Mouse (Mus musculus): ENCODE results near the gene Slc2a1.

The Slc2a1 gene

DNA sequence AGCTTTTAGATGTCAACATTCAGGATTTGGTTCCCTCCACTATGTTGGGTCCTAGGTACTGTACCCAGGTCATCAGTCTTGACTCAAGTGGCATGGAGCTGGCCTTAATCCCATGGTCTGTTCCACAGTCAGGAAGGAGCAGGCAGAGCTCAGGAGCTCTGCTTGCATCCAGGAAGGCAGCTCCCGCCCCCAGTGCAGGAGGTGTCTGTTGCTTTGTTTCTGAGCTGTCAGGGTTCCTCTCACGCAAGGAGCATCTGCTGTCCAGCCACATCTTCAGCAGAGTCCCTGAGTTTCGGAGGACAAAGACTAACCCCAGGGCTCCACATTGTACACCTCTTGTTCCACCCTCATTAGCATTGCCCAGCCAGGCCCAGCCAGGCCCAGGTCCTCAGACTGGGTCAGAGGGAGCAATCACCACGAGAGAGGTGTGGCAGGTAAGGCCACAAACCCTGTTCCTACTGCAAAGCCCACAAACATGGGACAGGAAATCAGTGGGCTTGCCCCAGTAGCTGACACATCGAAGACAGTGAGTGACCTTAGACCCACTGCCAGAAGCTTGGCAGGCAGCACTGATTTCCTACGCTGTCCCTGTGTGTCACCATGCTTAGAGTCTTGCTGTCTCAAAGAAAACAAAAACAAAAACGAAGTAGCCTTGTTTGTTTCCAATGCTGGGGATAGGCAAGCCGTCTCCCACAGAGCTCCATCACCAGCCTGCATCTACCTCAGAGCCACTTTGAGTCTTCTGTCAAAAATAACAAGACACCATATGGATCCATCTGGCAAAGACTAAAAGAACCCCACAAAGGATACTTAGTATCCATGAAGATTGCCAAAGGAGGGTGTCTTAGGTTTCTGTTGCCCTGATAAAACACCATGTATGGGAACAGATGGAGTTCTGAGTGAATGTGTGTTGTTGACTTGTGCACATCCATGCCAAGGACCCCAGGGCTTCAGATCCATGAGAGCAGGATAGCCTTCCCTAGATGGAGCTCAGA is 10.0 kb upstream of the Slc2a1 start:
- no peak for DNase-seq (ENCODE audit: low read depth, low spot score)

- DNase-seq (ENCODE audit: low read depth, low spot score): no peak
Observed at GRCm38 (mm10) chr4:119101392-119101791, 7.1 kb upstream of the Slc2a1 start.

DNA sequence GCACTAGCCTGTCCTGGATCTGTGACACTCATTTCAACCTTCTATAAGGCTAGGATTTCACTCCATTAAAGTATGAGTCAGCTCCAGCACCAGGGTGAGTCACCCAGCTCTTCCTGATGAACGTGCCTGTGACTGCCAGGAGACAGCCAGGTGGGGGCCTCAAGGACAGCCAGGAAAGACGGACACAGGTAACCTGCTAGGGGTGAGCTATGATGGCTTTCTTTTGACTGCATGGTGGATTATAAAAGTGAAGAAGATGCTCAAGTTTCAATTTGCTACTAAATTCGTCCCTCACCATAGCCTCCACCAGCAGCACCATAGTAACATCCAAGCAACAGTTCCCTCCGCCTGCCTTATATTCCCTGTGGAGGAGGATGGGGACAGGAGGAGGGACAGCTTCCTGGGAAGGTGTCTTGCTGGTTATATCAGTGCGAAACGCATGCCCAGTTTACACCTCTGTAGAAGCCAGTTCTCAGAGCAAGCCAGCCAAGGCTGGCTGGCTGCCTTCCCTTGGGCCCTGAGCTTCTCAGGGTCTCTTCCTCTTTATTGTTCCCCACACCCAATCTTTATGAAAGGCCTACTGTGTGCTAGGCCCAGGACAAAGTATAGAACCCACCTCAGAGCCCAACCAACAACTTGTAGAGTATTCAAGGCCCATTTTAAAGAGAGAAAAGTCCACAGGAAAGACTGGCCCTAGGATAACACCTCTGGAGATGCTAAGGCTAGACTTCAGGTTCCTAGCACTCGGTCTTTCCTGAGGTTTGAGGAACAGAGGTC is 6.0 kb upstream of the Slc2a1 start:
- DNase-seq (ENCODE audit: low read depth, low spot score): no peak

GRCm38 (mm10) chr4:119104847-119105246 is 3.7 kb upstream of the Slc2a1 start:
- no peak for DNase-seq (ENCODE audit: low read depth, low spot score)

- peak; percentile 97 for DNase-seq (ENCODE audit: low read depth, low spot score)
Observed at GRCm38 (mm10) chr4:119105704-119106103, 2.8 kb upstream of the Slc2a1 start.

- no peak for DNase-seq (ENCODE audit: low read depth, low spot score)
Observed at GRCm38 (mm10) chr4:119107867-119108266, 644 bp upstream of the Slc2a1 start.

GRCm38 (mm10) chr4:119109640-119110039 is 1.1 kb downstream of the Slc2a1 start:
- no peak for DNase-seq (ENCODE audit: low read depth, low spot score)

GRCm38 (mm10) chr4:119110512-119110911 is 2.0 kb downstream of the Slc2a1 start:
- DNase-seq (ENCODE audit: low read depth, low spot score): peak; percentile 72

GRCm38 (mm10) chr4:119111410-119111809 is 2.9 kb downstream of the Slc2a1 start:
- DNase-seq (ENCODE audit: low read depth, low spot score): no peak

DNA sequence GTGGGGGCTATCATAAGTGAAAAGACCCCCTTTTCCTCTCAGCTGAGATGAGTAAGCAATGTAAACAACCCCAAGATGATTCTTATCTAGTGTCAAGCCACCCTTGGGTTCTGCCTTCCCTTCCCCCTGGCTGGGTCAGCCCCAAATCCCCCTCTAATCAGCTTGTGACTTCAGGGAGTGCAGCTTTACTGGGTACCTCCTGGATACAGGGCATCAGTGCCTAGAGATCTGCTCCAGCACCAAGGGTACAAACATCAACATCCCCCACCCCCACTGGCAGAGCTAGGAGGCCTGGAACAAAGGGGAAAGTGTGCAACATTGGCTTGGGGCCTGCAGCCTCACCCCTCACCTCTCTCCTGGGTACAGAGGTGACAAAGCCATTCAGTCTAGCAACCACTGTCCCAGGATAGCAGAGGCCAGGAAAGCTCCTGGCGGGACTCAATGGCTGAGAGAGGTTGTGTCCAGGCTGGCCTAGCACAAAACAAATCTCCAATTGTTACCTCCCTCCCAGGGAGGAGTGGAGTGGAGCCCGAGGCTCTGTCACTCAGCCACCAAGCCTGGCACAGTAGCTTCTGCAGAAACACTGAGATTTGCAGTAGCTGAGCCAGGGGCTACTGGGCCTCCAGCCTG is 3.9 kb downstream of the Slc2a1 start:
- DNase-seq (ENCODE audit: low read depth, low spot score): no peak

DNA sequence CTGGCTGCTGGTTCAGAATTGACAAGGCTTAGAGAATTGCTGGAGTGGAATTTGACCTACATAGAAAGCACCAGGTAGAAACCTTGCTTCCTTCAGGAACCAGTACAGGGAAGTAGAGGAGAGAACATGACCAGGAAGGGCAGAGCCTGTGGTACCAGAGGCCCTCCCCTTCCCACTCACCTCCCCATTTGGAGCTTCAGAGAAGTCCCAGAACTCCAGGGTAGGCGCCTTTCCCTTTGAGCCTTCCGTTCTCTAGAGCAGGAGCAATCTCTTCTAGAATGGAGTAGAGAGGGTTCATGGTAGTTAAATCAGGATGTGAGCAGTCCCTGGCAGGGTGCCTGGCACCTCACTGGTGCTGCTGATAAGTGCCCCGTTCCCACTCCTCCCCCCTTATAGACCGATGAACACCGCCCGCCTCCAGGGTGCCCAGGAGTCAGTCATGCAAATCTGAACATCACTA is 7.1 kb downstream of the Slc2a1 start:
- DNase-seq (ENCODE audit: low read depth, low spot score): no peak

GRCm38 (mm10) chr4:119116336-119116735 is 7.8 kb downstream of the Slc2a1 start:
- DNase-seq (ENCODE audit: low read depth, low spot score): no peak

GRCm38 (mm10) chr4:119117571-119117970 is 9.1 kb downstream of the Slc2a1 start:
- DNase-seq (ENCODE audit: low read depth, low spot score): no peak

GRCm38 (mm10) chr4:119118659-119119077 is 10.2 kb downstream of the Slc2a1 start:
- DNase-seq (ENCODE audit: low read depth, low spot score): no peak

DNA sequence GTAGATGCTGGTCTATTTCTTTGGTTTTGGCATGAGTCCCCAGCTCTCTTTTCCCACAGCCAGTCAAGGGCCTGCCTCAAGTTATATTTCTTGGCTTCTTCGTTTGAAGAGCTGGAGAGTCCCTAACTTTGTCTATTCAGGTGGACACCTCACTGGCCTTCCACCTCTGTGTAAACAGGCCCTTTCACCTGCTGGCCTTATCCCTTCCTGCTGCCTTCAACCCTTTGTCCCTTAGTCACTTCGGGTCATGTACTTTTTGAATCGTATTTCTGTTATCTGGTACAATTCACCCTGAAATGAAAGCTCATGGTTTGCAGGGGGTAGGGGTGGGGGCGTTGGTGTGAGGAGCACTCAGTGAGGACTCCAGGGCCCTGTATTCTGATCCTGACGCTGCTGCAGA is 10.8 kb downstream of the Slc2a1 start:
- DNase-seq (ENCODE audit: low read depth, low spot score): no peak

DNA sequence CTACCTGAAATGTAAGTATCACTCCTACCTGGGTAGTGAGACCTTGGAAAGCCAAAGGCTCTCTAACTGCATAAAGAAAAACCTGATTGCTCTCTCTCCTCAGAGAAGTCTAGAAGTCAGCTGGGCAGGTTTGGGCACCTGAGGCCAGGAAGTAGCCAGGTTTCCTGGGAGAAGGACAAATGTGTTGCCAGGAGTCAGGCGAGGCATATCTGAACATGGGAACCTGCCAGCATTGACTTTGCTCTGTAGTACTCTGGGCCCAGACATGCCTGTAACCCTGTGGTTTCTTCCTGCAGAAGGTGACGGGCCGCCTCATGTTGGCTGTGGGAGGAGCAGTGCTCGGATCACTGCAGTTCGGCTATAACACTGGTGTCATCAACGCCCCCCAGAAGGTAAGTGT is 11.6 kb downstream of the Slc2a1 start:
- no peak for DNase-seq (ENCODE audit: low read depth, low spot score)

DNA sequence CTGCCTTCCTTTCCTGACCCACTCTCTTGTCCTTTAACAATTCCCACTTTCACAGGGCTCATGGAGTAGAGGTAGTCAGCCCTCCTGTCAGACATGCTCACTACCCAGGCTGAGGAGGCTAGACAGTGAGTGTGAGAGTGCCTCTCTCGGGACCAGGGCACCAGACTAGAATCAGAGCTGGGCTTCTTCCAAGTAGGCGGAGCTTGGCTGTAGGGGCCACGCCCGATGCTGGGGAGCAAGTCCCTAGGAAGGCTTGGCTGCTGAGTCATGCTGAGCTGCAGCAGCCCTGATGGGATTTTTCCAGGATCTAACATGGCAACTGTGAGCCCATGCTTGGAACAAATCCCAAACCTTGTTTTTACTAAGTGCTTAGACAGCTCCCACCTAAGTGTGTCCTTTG is 12.7 kb downstream of the Slc2a1 start:
- DNase-seq (ENCODE audit: low read depth, low spot score): peak; percentile 91

DNA sequence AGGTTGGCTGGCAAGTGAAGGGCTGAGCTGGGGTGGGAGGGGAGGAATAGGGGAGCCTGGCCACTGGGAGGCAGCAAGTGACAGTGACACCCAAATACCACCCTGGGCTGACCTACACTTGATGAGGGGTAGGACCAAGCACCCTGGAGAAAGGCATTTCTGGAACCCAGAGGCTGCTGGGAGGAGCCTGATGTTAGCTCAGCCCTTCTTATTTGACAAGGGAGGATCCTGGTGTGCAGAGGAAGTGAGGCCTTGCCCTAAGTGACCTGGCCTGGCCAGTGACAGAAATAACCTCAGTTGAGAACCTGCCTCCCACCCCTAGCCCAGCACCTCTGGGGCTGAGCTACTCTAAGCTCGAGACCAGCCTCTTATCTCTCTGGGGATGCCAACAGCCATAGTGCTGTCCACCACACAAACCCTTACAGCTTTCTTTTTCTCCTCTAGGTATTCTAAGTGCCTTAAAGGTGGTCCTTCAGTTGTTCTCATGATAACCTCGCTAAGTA is 16.3 kb downstream of the Slc2a1 start:
- DNase-seq (ENCODE audit: low read depth, low spot score): no peak

DNA sequence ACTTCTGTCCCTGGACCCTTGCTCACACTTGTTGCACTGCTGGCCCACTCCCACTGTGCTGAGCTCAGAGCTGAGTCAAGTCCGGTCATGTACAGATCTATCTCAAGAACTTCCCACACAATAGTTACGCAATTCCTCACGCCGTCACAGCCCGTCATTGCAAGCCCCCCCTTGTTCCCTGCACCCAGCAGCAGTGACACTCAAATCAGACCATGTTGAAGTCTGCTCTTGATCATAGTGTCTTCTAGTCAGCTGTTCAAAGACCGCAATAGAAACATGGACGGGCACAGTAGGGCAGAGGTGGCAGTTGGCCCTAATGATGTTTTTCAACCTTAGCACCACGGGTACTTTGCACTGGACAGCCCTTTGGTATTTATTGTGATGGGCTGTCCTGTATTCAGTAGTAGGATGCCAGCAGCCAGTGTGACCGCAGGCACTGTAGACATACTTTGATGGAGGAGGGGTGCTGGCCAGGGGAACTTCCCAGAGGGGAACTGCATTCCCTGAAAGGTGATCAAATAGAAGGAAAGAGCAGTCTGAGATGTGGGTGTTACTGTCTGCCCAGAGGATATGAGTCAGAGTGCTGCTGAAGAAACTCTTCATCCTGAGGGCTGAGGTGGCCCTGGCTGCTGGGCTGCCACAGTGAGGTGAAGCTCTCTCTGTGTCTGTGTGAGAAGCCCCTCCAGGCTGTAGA is 17.2 kb downstream of the Slc2a1 start:
- DNase-seq (ENCODE audit: low read depth, low spot score): no peak

DNA sequence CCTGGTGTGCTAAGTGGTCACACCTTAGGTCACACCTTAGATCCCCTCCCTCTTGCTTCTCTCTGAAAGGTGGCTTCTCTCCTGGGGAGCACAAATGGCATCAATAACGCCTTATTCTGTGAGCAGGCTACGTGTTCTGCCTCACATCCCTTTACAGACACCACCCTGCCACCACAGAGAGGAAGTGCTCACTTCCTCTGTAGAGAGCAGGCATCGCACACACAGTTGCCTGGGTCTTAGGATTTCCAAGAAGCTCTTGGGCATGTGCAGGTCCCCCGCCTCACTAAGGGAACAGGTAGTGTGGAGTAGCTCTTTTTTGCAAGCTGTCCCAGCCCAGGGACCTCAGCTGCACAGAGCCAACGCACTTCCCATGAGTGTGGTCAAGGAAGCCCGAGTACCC is 18.7 kb downstream of the Slc2a1 start:
- no peak for DNase-seq (ENCODE audit: low read depth, low spot score)

DNA sequence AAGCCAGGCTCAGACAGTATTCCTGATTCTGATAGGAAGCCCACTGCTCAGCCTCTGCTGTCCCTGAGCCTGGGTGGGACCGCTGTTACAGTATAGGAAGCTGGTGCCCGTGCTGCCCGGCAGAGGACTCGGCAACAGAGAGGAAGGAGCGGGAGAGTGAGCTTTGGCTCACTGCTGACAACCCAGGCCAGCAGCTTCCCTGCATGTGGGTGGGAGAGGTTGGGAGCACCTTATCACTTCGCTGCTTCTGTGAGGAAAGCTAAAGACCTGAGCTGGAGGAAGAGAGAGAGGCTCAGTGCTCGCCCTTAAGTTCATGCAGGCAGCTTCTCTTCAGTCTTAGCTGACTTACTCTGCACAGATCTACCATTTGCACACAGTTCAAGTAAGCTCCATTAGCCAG is 20.0 kb downstream of the Slc2a1 start:
- no peak for DNase-seq (ENCODE audit: low read depth, low spot score)

Data from ZHBTc4 (cell line).